Mouse (Mus musculus): ENCODE data around the gene Etv4. TPM values are rescaled to one million over a fixed set of nuclear protein-coding genes. Genes with fewer than 3 reads are reported as not detected.

The Etv4 gene
- polyA plus RNA-seq, 1 experiment from 2014 or later, result 7.3 TPM

DNA sequence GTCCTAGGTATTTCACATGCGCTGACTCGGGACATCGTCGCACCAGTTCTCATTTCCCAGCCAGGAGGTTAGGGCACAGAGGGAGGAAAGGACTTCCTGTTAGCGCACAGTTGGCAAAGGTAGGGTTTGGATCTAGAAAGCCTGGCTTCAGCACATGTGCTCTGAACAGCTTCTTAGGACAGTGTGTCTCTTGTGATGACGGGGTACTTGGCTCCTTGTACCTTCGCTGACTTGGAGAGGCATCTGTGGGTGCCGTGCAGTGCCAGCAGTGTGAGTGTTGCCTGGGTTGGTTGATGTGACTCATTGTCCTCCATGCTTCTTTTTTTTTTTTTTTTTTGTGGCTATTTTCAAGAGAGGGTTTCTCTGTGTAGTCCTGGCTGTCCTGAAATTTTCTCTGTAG, 28.6 kb downstream of the Etv4 start:
- Histone ChIP-seq H3K4me3 (replicated peaks; ENCODE audit: low read length) (no peak overlapping the region), H3K27me3 (replicated peaks; ENCODE audit: control insufficient read depth, insufficient read depth, low read length) (no peaks in the 10 kb centered on the region), H3K9ac (replicated peaks; ENCODE audit: low read depth, low read length) (no peak overlapping the region), H3K27ac (ENCODE audit: low read length) (no peak overlapping the region), H3K4me1 (replicated peaks; ENCODE audit: control insufficient read depth, insufficient read depth, low read length) (no peaks in the 10 kb centered on the region), H3K36me3 (ENCODE audit: control insufficient read depth, insufficient read depth) (peaks cover 54% of the 10 kb centered on the region), H3K4me2 (ENCODE audit: low read length) (no peak overlapping the region), H3K9me3 (ENCODE audit: control insufficient read depth, low read length) (no peaks in the 10 kb centered on the region)
- WGBS, result 95% methylated on average over 8 of the region's 8 CpGs
- no peak for ATAC-seq

DNA sequence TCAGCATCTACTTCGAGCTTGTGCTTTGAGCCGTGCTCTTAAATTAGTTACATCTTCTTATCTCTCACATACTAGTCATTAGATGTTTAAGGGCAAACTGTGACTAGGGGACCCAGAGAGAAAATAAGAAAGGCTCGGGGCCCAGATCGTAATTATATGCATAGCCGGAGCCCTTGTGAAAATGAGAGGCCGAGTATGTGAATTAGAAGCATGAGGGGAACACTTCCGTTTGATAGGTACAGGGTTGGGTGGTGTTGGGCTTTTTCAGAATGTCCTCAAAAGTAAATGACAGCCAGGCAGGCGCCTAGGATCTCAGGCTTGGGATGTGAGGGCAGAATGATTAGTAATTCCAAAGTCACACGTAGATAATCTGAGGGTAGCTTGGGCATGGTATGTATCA, 51.6 kb downstream of the Etv4 start:
- WGBS, result 36% methylated on average over 9 of the region's 9 CpGs
- Histone ChIP-seq H3K4me2 (ENCODE audit: low read length) (peak overlapping the region; percentile 77), H3K27ac (ENCODE audit: low read length) (no peak overlapping the region), H3K4me1 (replicated peaks; ENCODE audit: control insufficient read depth, insufficient read depth, low read length) (peaks cover 10% of the 10 kb centered on the region), H3K4me3 (replicated peaks; ENCODE audit: low read length) (peak overlapping the region; percentile 67), H3K9ac (replicated peaks; ENCODE audit: low read depth, low read length) (peak overlapping the region; percentile 67), H3K27me3 (replicated peaks; ENCODE audit: control insufficient read depth, insufficient read depth, low read length) (no peaks in the 10 kb centered on the region), H3K9me3 (ENCODE audit: control insufficient read depth, low read length) (no peaks in the 10 kb centered on the region), H3K36me3 (ENCODE audit: control insufficient read depth, insufficient read depth) (peaks cover 23% of the 10 kb centered on the region)
- ATAC-seq, result no peak

DNA sequence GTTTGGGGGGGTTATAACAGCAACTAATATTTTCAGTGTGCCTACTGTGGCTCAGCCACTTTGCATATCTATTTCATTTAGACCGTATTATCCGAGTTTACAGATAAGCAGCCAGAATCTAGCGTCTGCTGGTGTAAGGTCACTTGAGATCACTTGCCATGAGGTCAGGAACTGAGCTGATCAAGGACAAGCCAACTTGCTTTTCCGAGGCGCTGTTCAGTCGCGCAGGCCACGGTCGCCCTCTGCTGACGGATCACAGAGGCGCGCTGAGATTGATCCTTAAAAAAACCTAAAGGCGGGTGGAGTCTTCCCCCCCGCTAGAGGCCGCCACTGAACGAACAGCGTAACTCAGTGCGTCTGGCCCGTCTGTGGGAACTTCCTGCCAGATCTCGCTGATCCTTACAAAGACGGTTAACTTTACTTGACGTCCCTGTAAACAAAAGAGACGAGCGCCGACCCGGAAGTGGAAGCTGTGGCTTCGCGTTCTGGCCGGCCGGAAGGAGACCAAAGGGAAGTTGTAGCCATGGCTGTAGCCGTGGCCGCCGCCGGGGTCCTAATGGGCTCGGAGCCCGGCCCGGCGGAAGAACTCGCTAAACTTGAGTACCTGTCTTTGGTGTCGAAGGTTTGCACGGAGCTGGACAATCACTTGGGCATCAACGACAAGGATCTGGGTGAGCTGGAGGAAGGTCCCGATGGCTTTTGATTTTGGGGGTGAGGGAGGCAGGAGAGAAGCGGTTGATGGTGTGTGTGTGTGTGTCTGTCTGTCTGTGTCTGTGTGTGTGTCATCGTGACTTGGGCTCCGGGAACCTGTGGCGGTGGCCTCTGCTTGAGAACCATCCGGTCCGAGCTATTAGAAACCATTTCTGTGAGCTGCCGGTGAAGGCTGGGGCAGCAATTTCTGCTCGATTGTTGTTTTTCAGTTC, 52.4 kb downstream of the Etv4 start, which contains the start of gene Dhx8:
Gene Dhx8, plus strand, starts transcription at position 402 of the 923 bp plus-strand sequence.
- H3K27ac ChIP-seq (ENCODE audit: low read length), result 0 out of 2 replicates have a peak within 1 kb of the TSS, but pooled peaks have one; percentile 27

DNA sequence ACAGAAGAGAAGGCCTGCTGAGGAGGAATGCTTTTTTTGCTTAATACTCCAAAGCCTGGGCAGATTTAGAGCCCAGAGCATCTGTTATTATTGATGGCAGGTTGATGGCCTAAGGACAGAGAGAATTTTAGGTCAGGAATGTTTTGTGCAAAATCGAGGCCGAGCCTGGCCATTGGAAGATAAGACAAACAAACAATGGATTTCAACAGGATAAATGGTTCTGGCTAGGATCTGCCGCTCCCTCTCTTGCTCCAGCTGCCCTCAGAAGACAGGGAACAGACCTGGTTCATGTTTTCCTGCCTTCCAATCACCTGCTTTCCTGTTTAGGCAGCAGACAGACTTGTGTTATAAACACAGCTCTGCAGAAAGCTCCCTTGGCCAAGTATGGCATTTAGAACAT, 55.9 kb downstream of the Etv4 start:
- Histone ChIP-seq H3K4me3 (replicated peaks; ENCODE audit: low read length) (no peak overlapping the region), H3K4me2 (ENCODE audit: low read length) (no peak overlapping the region), H3K4me1 (replicated peaks; ENCODE audit: control insufficient read depth, insufficient read depth, low read length) (peaks cover 22% of the 10 kb centered on the region), H3K9ac (replicated peaks; ENCODE audit: low read depth, low read length) (no peak overlapping the region), H3K9me3 (ENCODE audit: control insufficient read depth, low read length) (no peaks in the 10 kb centered on the region), H3K27ac (ENCODE audit: low read length) (no peak overlapping the region), H3K27me3 (replicated peaks; ENCODE audit: control insufficient read depth, insufficient read depth, low read length) (no peaks in the 10 kb centered on the region), H3K36me3 (ENCODE audit: control insufficient read depth, insufficient read depth) (no peaks in the 10 kb centered on the region)
- WGBS, result 83% methylated on average over 3 of the region's 3 CpGs
- ATAC-seq, result no peak

More for the DNA sequence above, 52.4 kb downstream of the Etv4 start, which contains the start of gene Dhx8:
- WGBS, result under 1% methylated on average over 51 of the region's 51 CpGs
- peak; percentile 98 for ATAC-seq
- peaks cover 16% of the 10 kb centered on the region for H3K36me3 ChIP-seq (ENCODE audit: control insufficient read depth, insufficient read depth)
- peak within 1 kb of the TSS; percentile 67 for H3K4me3 ChIP-seq (replicated peaks; ENCODE audit: low read length)
- no peaks in the 10 kb centered on the region for H3K9me3 ChIP-seq (ENCODE audit: control insufficient read depth, low read length)
- H3K27me3 ChIP-seq (replicated peaks; ENCODE audit: control insufficient read depth, insufficient read depth, low read length), result no peaks in the 10 kb centered on the region
- H3K4me1 ChIP-seq (replicated peaks; ENCODE audit: control insufficient read depth, insufficient read depth, low read length), result peaks cover 10% of the 10 kb centered on the region
- H3K9ac ChIP-seq (replicated peaks; ENCODE audit: low read depth, low read length), result peak within 1 kb of the TSS; percentile 67
- peak within 1 kb of the TSS; percentile 77 for H3K4me2 ChIP-seq (ENCODE audit: low read length)

DNA sequence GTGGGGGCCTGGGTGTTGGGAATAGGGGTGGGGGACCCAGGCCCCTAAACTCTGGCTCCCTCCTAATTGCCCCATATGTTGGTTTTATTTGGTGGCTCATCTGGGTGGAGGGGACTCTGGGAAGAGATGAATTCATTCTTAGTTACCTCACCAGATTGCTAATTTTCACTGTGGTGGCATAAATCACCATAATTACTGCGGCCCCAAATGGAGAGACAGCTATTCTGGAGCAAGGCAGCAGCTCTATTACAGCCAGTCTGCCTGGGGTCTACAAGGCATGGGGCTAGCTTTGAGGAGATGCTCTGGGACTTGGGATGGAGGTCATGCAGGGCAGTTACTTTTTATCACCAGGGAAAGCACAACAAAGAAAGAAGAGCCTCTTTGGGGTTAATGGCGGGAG, 58.4 kb downstream of the Etv4 start:
- H3K36me3 ChIP-seq (ENCODE audit: control insufficient read depth, insufficient read depth), result no peaks in the 10 kb centered on the region
- no peaks in the 10 kb centered on the region for H3K9me3 ChIP-seq (ENCODE audit: control insufficient read depth, low read length)
- H3K27ac ChIP-seq (ENCODE audit: low read length), result peak overlapping the region; percentile 87
- no peaks in the 10 kb centered on the region for H3K27me3 ChIP-seq (replicated peaks; ENCODE audit: control insufficient read depth, insufficient read depth, low read length)
- no peak overlapping the region for H3K4me2 ChIP-seq (ENCODE audit: low read length)
- no peak overlapping the region for H3K9ac ChIP-seq (replicated peaks; ENCODE audit: low read depth, low read length)
- no peak overlapping the region for H3K4me3 ChIP-seq (replicated peaks; ENCODE audit: low read length)
- WGBS, result 23% methylated on average over 2 of the region's 2 CpGs
- peaks cover 11% of the 10 kb centered on the region for H3K4me1 ChIP-seq (replicated peaks; ENCODE audit: control insufficient read depth, insufficient read depth, low read length)
- ATAC-seq, result peak; percentile 79

DNA sequence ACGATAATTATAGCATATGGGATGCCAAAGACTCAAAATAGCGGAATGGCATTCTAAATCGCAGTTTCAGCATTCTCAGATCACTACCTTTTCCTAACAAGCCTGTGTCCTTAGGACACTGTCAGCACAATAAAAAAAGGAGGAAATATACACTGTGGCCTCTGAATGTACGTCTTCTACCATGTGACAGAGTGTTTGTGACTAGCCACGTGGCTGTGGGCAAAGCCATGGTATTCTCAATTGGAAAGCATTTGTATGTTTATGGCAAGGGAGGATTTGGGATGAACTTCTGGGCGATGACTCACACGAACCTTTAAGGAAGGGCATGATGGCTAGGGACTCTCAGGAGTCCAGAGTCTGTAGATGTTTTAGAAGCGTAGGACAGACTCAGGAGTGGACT, 60.1 kb downstream of the Etv4 start:
- no peak for ATAC-seq
- no peak overlapping the region for H3K4me2 ChIP-seq (ENCODE audit: low read length)
- no peak overlapping the region for H3K4me3 ChIP-seq (replicated peaks; ENCODE audit: low read length)
- no peak overlapping the region for H3K27ac ChIP-seq (ENCODE audit: low read length)
- no peak overlapping the region for H3K9ac ChIP-seq (replicated peaks; ENCODE audit: low read depth, low read length)
- 70% methylated on average over 8 of the region's 8 CpGs for WGBS
- no peaks in the 10 kb centered on the region for H3K9me3 ChIP-seq (ENCODE audit: control insufficient read depth, low read length)
- no peaks in the 10 kb centered on the region for H3K36me3 ChIP-seq (ENCODE audit: control insufficient read depth, insufficient read depth)
- H3K4me1 ChIP-seq (replicated peaks; ENCODE audit: control insufficient read depth, insufficient read depth, low read length), result peaks cover 11% of the 10 kb centered on the region
- H3K27me3 ChIP-seq (replicated peaks; ENCODE audit: control insufficient read depth, insufficient read depth, low read length), result no peaks in the 10 kb centered on the region

DNA sequence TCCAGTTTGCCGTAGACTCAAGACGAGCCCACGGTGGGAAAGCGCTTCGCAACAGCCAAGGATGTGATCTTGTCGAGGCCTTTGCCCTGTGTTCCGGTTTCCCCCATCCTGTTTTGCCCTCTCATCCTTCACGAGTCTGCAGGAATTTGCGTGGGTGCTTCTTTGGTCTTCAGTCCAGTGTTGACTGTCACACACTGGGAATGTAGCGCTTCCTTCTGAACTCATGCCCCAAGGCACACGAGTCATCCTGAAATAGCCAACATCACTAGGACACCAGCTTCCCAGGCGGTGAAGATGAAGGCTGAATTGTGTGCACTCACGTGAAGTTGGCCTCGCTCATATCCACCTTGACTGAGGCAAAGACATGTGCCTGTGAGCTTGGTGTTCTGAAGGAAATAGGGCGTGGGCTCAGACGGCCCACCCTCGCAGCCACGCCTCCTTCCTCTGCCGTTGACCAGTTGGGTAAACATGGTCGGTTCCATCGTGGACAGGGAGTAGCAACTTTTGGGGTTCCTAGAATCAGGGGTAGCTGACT, 65.1 kb downstream of the Etv4 start:
- Histone ChIP-seq H3K4me1 (replicated peaks; ENCODE audit: control insufficient read depth, insufficient read depth, low read length) (peaks cover 9% of the 10 kb centered on the region), H3K4me3 (replicated peaks; ENCODE audit: low read length) (no peak overlapping the region), H3K36me3 (ENCODE audit: control insufficient read depth, insufficient read depth) (no peaks in the 10 kb centered on the region), H3K9ac (replicated peaks; ENCODE audit: low read depth, low read length) (no peak overlapping the region), H3K27me3 (replicated peaks; ENCODE audit: control insufficient read depth, insufficient read depth, low read length) (no peaks in the 10 kb centered on the region), H3K4me2 (ENCODE audit: low read length) (no peak overlapping the region), H3K9me3 (ENCODE audit: control insufficient read depth, low read length) (no peaks in the 10 kb centered on the region), H3K27ac (ENCODE audit: low read length) (no peak overlapping the region)
- no peak for ATAC-seq
- WGBS, result 88% methylated on average over 21 of the region's 21 CpGs

Other genes starting within 250 kb of the Etv4 start
- gene Brca1, start 233.4 kb downstream of the Etv4 start, polyA plus RNA-seq (2015; fragmentation: Nextera tagmentation; extraction: Ambion mirVana), result 5.4 and 6.8 TPM in 2 replicates
- gene Nbr1, start 233.2 kb downstream of the Etv4 start, polyA plus RNA-seq (2015; fragmentation: Nextera tagmentation; extraction: Ambion mirVana), result 126 and 139 TPM in 2 replicates
- gene Tmem106a, start 203.1 kb downstream of the Etv4 start, polyA plus RNA-seq (2015; fragmentation: Nextera tagmentation; extraction: Ambion mirVana), result 1.9 and 2.4 TPM in 2 replicates
- gene Gm11634, start 186.1 kb downstream of the Etv4 start, polyA plus RNA-seq (2015; fragmentation: Nextera tagmentation; extraction: Ambion mirVana), result not detected in 2 replicates
- gene Rdm1, start 158.2 kb downstream of the Etv4 start, polyA plus RNA-seq (2015; fragmentation: Nextera tagmentation; extraction: Ambion mirVana), result 21.9 and 32.2 TPM in 2 replicates
- gene Arl4d, start 119.8 kb downstream of the Etv4 start, polyA plus RNA-seq (2015; fragmentation: Nextera tagmentation; extraction: Ambion mirVana), result 36.5 and 42.2 TPM in 2 replicates
- gene Dhx8, start 52.5 kb downstream of the Etv4 start, polyA plus RNA-seq (2015; fragmentation: Nextera tagmentation; extraction: Ambion mirVana), result 39.9 and 41.9 TPM in 2 replicates
- gene Meox1, start 109.0 kb upstream of the Etv4 start, polyA plus RNA-seq (2015; fragmentation: Nextera tagmentation; extraction: Ambion mirVana), result 0.79 and 0.84 TPM in 2 replicates
- gene Sost, start 181.6 kb upstream of the Etv4 start, polyA plus RNA-seq (2015; fragmentation: Nextera tagmentation; extraction: Ambion mirVana), result 0.11 TPM in 1 of 2 replicates, not detected in the other
- not detected in 2 replicates for gene Cfap97d1, start 198.9 kb upstream of the Etv4 start, polyA plus RNA-seq (2015; fragmentation: Nextera tagmentation; extraction: Ambion mirVana)
- gene Dusp3, start 201.6 kb upstream of the Etv4 start, polyA plus RNA-seq (2015; fragmentation: Nextera tagmentation; extraction: Ambion mirVana), result 12.7 and 14.5 TPM in 2 replicates
- gene Mpp3, start 243.1 kb upstream of the Etv4 start, polyA plus RNA-seq (2015; fragmentation: Nextera tagmentation; extraction: Ambion mirVana), result 49.3 and 55.2 TPM in 2 replicates

All from forebrain, embryonic 16.5 days (tissue).